Mouse (Mus musculus): ENCODE measurements around the gene Scgb1b15. TPM values are rescaled to one million over a fixed set of nuclear protein-coding genes. Genes with fewer than 3 reads are reported as not detected.
"Not testable (repeated sequence)": the region's sequence is repeated elsewhere in the genome, so short reads cannot be mapped to it uniquely, and the experiment has no call there.

Scgb1b15 gene
- polyA plus RNA-seq (2014; fragmentation: Nextera tagmentation; extraction: Ambion mirVana) = not detected in 2 replicates

DNA sequence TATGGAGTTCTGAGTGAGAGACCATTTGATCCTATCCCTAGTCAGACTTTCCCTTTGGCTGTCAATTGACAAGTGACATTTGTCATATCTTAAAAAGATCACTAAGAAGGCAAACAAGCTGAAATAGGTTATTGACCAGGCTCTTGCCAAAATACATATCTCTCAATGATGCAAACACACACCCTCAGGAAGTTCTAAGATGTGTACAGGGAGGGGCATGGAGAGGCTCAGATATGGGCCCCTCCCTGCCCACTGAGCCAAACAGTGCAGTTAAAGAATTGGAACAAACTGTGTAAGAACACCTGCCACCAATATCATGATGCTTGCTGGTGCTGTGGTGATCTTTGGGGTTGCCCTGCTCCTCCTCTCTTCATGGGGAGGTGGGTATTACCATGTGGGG, at the start of gene Scgb1b15:
Gene Scgb1b15 (plus strand): TSS at position 301 of the 400 bp plus-strand sequence.
- not testable (repeated sequence) for H3K9ac ChIP-seq (replicated peaks; ENCODE audit: low read length); H3K36me3 ChIP-seq (replicated peaks; ENCODE audit: control insufficient read depth, insufficient read depth, low read depth, low read length); ATAC-seq (replicated peaks; ENCODE audit: insufficient number of reproducible peaks, low FRiP score, low TSS enrichment, low read depth); H3K27ac ChIP-seq (replicated peaks; ENCODE audit: low read depth, low read length); H3K27me3 ChIP-seq (ENCODE audit: control insufficient read depth, insufficient read depth, low read length); H3K4me1 ChIP-seq (ENCODE audit: control insufficient read depth, insufficient read depth, low read length); DNase-seq (ENCODE audit: low spot score); H3K4me3 ChIP-seq (ENCODE audit: low read depth, low read length); H3K9me3 ChIP-seq (replicated peaks; ENCODE audit: control insufficient read depth, low read length); H3K4me2 ChIP-seq (ENCODE audit: low read depth, low read length)

- not testable (repeated sequence) for H3K4me3 ChIP-seq (ENCODE audit: low read depth, low read length); H3K9me3 ChIP-seq (replicated peaks; ENCODE audit: control insufficient read depth, low read length); H3K36me3 ChIP-seq (replicated peaks; ENCODE audit: control insufficient read depth, insufficient read depth, low read depth, low read length); ATAC-seq (replicated peaks; ENCODE audit: insufficient number of reproducible peaks, low FRiP score, low TSS enrichment, low read depth); H3K27me3 ChIP-seq (ENCODE audit: control insufficient read depth, insufficient read depth, low read length); H3K27ac ChIP-seq (replicated peaks; ENCODE audit: low read depth, low read length); H3K9ac ChIP-seq (replicated peaks; ENCODE audit: low read length); H3K4me2 ChIP-seq (ENCODE audit: low read depth, low read length); H3K4me1 ChIP-seq (ENCODE audit: control insufficient read depth, insufficient read depth, low read length); DNase-seq (ENCODE audit: low spot score)
Measured at GRCm38 (mm10) chr7:32829562-32829961, 6.8 kb upstream of the Scgb1b15 start, which contains the start of gene Scgb2b15. Gene Scgb2b15, minus strand, starts transcription at chr7:32829662.

Other genes with a start within 250 kb of the Scgb1b15 start
- not detected in 2 replicates for gene Scgb2b15, start 6.9 kb upstream of the Scgb1b15 start, polyA plus RNA-seq (2014; fragmentation: Nextera tagmentation; extraction: Ambion mirVana)
- not detected in 2 replicates for gene Scgb2b17, start 220.0 kb downstream of the Scgb1b15 start, polyA plus RNA-seq (2014; fragmentation: Nextera tagmentation; extraction: Ambion mirVana)
- not detected in 2 replicates for gene Scgb1b17, start 226.9 kb downstream of the Scgb1b15 start, polyA plus RNA-seq (2014; fragmentation: Nextera tagmentation; extraction: Ambion mirVana)